Mouse (Mus musculus) gastrocnemius, postnatal 25 days (tissue): ENCODE measurements at regions not wholly inside any gene's neighbourhood (a gene's known extent, or its start where the extent isn't known, plus 50 kb on each side); places are given as distances from the start of the nearest gene placed in this dataset.
"Not testable (repeated sequence)": the region's sequence is repeated elsewhere in the genome, so short reads cannot be mapped to it uniquely, and the experiment has no call there.

Experiments
- DNase-seq: peaks from one replicate; pipeline ENCODE4 v3.0.0; 2022

DNA sequence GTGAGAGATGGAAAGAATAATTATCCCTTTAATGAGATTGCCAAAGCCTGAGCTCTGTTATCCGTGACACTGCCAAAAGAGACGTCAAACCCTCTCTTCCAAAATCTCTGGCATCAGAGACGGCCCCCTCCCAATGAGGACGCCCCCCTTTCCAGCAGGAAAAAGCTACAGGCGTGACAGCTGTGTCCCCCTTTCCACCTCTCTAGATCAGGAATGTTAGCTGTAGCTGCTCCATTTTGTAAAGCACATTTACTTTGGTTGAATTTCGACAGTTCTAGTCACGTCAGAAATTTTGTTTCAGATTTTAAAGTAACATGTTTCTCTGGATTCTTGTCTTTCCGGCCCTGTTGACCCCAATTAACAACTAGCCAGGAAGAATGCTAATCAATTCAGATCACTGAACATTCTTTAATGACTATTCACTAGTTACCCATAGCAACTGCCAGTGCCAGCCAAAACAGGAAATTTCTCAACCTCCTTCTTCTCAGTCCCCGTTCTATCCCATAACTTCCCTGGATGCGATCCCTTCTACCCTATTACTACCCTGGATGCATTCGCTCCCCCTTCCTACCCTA, 261.1 kb downstream of the Dad1 start:
- no peak for DNase-seq

DNA sequence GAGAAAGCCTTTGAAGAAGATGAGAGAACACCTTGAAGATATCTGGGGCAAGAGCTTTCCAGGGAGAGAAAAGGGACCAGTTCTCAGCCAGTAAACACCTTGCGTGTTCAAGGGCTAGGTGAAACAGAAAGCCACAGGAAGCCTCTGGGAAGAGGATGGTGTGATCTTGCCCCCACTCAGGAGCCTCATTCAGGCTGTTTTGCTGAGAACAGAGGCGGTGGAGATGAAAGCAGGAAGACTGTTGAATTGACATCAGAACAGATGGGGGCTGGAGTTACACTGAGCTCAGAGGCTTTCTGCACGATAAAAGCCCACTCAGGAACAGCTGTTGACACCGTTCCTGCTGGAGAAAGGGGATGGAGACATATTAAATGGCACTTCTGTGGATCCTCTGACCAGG, 262.5 kb downstream of the Dad1 start:
- no peak for DNase-seq

DNA sequence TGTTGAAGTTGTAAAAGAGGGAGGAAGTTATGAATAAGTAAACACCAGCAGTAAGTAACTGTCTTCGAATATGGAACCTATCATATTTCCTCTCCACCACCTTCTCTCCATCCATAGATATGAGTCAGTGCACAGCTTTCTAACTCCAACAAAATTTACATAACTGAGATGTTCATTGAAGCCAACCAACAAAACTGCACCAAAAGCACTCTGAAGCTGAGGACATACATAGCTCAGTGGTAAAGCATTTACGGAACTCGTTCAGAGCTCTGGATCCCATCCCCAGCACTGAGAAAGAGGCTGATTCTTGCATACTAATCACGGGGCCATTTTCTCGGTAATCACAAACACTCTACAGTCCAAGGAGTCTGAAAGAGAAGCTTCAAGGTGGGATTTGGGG, 273.1 kb downstream of the Dad1 start:
- no peak for DNase-seq

DNA sequence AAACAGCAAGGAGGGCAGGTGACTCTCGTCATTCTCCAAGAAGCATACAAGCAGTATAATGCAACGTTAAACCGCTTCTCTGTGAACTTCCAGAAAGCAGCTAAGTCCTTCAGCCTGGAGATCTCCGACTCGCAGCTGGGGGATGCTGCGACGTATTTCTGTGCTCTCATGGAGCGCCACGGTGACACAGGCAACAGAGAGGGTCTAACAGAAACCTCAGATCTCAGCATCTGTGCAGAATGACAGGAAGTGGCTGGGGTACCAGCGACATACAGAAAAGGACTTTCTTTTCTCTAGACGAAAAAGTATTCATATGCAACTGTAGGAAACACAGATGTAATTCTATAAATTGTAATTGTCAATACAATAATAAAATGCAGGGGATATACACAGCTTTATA, 292.5 kb downstream of the Dad1 start:
- DNase-seq = not testable (repeated sequence)

DNA sequence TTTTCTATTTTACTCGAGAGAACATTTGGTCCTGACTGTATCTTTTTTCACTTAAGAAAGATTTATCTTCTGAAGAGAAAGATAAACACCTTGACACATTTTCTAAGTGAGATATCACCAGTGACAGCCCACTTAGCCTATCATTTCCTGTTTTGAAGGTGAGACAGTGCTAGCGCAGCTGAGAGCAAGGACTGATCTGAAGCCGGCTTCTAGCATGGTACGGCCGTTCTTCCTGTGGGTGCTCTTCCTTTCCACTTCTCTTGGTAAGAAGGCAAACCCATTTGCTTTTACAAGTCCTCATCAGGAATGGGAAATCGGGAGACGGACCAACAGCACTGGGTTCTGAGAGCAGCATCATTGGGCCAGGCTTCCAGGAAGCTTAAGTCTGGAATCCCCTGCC, 293.1 kb downstream of the Dad1 start:
- no peak for DNase-seq

DNA sequence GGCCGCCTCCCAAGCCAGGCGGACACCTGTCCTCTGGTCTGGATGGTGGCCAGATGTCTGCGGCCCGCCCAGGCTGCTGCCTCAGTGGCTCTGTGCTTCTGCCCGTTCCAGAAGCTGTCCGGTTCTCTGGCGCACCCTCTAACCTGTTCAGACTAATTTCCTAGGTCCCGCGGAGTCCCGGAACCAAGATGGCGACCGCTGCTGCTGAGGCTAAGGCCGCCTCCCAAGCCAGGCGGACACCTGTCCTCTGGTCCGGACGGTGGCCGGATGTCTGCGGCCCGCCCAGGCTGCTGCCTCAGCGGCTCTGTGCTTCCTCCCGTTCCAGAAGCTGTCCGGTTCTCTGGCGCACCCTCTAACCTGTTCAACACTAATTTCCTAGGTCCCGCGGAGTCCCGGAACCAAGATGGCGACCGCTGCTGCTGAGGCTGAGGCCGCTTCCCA, 318.1 kb downstream of the Dad1 start:
- peak; percentile 81 for DNase-seq

DNA sequence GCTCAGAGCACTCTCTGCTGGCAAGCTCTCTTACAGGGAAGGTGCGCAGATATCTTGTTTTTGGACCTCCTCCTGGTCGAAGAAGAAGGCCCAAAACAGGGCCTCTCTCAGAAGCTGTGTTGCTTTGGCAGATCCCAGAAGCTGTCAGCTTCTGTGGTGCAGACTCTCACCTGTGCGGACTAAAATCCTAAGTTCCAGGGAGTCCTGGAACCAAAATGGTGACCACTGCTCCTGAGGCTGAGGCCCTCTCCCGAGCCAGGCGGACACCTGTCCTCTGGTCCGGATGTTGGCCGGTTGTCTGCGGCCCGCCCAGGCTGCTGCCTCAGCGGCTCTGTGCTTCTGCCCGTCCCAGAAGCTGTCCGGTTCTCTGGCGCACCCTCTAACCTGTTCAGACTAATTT, 318.6 kb downstream of the Dad1 start:
- DNase-seq = peak; percentile 75

DNA sequence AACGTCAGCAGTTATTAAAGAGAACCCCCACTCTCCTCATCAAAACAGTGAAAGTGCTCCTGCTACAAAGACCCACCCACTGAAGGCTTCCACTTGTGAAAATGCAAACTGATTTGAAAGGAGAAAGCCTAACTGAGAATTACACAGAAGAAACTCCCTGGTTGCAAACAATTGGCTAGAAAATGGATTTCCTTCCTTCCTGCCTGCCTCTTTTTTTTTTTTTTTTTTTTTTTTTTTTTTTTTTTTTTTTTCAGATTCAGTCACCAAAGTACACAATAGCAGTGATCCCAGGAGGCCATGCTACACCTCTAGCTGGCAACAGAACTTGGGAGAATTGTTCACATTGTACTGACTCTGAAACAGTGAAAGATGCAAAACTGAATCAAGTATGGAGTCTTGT, 343.0 kb downstream of the Dad1 start:
- DNase-seq = no peak

DNA sequence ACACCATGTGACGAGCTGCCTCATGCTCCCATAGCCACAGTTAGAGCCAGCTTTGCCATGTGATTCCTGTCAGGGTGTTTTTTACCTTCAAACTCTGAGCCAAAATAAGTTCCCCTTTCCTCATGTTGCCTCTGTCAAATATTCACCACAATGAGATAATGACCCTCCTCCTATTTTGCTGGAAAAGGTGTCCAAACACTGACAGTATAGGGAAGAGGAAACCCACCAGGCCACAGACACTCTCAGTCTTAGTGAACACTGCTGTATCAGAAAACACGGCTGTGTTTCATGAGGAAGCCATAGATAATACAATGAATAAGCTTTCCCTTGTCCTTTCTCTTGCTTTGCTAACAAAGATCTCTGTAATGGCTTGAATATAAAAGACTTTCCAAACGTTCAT, 349.3 kb downstream of the Dad1 start:
- DNase-seq = no peak

DNA sequence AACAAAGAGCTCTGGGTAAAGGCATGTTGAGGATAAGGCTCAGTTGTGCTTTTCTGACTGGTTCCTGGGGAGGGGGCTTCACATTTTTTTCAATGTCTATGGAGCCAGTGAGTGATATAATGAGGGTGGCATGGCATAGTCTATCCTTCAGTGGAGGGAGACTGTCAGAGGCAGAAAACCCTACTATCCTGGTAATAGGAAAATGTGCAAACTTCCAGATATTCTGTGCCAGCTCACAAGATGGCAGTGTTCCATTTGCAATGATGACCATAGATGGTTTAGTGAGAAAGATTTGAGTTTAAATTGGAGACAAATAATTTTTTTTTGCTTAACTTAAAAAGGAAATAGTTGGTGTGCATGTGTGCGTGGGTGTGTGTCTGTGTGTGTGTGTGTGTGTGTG, 352.8 kb downstream of the Dad1 start:
- no peak for DNase-seq

DNA sequence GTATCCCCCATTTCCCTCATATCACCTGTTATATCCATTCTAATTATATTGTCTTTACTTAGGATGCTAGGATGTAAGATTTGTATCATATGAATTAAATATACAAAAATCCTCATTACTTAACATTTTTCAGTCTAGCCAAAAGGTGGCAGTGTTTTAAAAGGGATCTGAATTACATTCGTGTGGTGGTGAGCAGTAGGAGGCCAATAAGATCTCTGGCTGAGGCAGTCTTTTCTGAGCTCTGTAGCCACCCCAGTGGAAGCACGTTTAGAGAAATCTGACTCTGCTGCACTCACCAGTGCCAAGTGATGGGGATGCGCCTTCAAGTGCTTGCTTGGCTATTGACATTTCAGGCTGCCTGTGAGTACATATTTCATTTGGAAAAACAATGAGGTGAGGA, 372.6 kb downstream of the Dad1 start:
- DNase-seq = no peak

DNA sequence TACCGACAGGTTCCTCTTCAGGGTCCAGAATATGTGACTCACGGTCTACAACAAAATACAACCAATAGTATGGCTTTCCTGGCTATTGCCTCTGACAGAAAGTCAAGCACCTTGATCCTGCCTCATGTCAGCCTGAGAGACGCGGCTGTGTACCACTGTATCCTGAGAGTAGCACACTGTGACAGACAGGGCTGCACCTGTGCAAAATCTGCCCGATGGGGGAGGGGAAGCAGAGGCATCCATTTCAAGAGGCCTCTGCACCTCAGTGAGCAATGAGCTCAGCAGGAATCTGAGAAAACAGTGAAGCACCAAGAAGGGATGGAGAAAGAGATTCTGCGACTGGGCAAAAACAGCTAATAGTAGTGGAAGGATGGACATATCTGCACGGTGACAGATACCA, 377.3 kb downstream of the Dad1 start:
- no peak for DNase-seq

DNA sequence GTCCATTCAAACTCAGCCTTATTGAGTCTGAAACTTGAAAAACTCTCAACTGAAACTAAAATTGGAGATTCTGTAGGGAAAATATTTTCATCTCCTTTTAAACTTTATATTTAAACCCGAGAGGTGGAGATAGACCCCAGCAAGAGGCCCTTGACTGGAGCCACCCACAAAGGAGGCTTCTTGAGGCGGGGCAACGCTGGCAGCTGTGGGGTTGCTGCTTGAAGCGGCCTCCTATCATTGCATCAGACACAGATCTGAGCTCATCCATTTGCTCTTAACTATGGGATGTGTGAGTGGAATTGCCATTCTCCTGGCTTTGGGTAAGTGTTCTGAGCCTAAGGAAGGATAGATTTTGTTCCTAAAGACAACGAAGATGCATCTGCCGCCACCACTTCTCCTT, 378.2 kb downstream of the Dad1 start:
- no peak for DNase-seq

DNA sequence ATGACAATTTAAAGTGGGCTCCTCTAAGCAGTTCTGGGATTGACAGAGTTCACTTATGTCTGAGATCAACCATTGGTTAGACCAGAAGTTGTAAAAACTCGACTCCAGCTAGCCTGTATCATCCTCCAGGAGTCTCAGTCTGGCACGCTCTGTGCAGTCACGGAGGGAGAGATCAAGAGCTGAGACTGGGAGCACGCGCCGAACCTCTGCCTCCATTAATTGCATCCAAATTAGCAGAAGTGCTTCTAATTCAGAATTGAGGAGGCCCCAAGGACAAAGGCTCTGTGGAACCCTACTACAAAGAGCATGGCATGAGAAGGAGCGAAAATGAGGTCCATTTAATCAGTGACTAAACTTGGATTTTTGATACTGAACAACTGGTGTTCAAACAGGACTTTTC, 406.9 kb downstream of the Dad1 start:
- DNase-seq = no peak

DNA sequence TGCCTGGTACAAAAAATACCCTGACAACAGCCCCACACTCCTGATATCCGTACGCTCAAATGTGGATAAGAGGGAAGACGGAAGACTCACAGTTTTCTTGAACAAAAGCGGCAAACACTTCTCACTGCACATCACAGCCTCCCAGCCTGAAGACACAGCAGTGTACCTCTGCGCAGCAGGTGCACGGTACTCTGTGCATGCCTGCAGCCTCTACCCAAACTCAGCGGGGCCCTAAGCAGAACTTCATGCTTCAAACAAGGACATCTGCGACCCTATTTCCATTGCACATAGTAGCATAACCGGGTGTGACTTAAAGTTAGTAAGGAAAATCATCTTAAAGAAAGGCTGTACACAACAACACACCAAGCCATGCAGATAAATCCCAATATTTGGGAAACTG, 408.3 kb downstream of the Dad1 start:
- DNase-seq = no peak

DNA sequence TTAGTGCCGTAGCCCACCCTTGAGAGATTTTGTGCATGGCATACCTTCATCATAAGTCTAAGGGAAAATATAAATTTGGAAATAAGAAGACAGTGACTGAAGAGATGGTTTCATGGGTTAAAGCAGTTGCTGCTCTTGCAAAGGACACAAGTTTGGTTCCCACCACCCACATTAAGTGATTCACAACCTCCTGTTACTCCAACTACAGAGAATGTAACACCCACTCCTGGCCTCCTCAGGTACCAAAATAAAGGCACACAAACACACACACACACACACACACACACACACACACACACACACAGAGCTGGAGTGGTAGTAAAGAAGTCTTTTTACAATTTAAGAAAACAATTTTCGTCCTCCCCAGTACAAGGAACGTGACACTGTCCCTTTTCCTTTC, 421.4 kb downstream of the Dad1 start:
- DNase-seq = no peak

DNA sequence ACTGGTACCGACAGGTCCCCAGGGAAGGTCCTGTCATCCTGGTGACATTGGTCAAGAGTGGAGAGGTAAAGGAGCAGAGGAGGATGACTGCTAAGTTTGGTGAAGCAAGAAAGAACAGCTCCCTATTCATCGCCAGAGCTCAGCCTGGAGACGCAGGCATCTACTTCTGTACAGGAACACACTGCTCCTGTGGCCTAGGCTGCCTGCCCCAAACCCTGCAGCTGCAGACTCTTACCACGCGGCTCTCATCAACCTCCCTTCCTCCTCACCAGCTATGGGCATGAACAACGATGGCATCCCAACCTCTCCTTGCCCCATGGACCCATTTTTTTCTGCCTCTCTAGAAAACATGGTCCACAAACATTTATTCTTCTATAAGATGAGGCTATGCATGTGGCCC, 422.3 kb downstream of the Dad1 start:
- no peak for DNase-seq

DNA sequence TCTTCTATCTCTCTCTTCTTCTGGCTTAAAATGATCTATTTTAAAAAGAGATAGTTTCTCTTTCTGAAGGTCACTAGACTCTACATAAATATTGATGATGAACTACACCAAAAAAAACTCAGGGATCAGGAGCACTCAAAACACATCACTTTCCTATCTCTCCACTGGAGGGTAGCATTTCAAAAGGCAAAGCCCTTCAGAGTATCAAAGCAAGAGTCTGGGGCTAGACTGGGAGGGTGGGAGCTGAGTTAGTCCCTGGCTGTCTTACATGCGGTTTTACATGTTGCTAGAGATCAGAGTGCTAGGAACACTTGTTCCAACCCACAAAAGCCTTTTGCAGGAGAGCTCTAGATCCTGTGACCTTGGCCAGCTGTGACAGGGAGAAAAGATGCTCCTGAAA, 423.2 kb downstream of the Dad1 start:
- no peak for DNase-seq

DNA sequence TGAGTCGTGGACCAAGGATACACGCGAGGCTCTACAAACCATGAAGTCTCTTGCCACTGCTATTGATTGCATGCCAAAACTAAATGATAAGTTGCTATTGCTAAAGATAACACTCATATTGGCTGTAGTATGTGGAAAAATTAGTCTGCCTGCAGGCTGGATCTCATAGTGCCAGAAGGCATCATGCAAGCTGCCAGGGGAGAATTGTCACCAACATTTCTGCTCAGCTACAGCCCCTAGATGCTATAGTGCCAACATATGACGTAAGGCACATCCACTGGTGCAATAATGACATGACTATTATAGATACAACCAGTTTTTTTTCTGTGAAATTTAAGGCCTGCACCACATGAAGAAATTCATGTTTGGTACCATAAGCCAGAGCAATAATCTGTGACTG, 427.1 kb downstream of the Dad1 start:
- no peak for DNase-seq

DNA sequence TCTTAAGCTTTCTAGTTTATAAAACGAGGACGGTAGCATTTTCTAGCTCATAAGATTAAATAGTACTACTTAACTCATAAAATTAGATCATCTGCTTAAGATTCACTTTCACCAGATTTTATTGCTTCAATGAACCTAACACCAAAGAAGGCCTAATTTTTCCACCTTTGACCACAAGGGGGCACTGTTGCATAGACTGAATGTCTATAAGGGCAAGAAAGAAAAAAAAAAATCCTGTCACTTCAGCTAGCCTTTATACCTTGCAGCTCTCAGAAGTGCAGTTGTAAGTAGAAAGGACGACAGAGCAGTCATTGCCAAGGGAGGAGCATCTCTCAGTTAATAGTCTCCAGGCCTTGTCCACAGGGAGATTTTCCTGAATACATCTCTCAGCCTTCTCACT, 447.7 kb downstream of the Dad1 start:
- DNase-seq = no peak

DNA sequence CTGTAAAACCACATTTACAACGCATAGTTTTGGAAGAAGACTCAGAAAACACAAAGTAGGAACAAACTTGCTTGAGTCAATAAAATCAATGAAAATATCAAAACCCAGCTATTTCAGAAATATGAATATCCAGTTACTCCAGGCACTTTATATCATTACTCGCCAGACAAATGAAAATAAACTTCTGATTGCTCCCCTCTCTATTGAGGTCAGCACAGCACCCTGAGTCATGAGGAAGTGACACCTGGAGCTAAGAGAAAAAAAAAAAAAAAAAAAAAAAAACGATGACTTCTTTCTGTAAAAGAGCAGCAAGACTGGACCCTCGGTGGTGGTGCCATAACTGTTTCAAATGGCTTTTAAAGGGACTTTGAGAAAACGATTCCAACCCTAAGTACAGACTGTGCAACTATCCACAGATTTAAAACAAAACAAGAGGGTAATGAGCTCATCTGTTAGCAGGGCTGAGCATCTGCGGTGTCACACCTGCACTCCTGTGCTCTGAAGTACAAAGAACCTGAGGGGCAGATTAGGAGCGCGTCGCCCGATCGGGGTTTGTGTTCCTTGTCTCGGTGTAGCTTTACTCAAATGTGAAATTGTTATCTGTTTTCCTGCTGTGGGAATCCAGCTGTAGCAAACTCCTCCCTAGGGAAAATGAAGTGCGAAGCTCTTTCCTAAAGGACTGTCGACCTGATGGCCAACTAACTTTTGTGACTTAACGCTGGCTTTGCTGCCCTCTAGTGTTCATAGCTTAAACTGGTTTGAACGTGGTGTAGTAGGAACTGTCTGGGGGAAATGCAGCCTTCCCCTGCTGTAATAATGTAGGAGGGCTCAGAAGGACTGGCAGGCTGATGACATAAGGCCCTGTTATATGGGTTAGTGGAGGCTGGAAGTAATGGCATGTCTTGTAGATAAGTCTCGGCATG, 449.9 kb downstream of the Dad1 start:
- no peak for DNase-seq

DNA sequence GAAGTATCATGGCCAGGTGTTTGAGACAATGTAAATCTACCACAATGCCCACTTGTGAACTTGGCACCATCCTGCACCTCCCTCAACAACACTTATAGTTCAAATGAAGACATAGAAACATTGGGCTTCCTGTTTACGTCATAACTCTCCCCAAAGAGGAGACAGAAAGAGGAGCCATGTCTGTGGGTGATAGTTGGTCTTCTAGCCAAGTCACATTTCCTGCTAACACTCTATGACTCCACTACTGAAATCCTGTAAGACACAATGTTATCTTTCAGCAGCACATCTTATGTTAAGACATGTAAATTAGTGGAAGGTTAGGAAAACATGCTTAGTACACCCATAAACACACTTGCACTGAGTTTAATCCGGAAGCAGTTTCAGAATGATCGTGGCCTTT, 451.4 kb downstream of the Dad1 start:
- DNase-seq = no peak

DNA sequence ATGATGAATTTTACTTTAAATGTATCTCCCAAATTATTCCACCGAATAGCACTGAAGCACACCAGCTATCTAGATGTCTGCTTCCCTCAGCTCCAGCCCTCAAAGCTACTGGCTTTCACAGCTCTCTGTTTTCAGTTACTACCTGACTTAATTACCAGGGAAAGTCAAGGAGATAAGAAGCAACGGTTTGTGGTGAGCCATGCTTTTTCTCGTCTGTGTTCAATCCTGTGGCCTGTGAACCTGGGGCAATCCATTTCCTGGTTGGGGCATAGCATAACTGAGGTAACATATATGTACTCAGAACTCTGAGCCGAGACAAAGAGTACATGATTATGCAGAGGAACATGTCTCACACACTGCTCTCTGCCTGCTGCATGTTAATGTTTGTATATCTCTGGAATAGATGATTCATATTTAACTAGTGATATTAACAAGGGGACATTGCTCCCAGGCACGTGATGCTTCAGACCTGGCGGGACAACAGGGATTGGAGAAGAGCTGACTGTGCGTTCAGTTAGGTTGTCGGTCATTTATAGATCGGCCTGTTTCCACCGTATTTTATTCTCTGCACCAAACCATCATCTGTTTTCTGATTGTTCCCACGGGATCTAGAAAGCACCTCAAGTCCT, 453.3 kb downstream of the Dad1 start:
- no peak for DNase-seq

DNA sequence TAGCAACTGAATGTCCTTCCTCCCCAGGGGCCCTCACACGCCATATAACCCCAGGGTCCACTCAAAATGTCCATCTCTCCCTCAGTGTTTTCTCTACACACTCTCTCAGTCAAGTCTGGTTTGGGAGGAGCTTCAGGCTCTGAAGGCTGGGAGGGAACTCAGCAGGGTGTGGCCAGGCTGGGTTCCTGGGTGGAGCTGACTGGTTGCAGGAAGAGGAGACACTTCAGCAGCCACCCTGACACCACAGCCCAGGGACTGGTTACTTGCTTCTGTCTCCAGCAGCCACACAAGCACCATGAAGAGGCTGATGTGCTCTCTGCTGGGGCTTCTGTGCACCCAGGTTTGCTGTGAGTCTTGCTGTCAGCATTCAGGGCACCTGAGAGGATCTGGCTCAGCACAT, 458.7 kb downstream of the Dad1 start:
- not testable (repeated sequence) for DNase-seq
